Mouse (Mus musculus) testis, adult 2 months (tissue): Measurements from ENCODE around the gene Eif2b4.

Source experiments
- CTCF ChIP-seq: fragments of 200-500 bp; IDR thresholded peaks from 2 replicates; pipeline ENCODE4 v1.5.1; 2012; ENCODE audit warnings: low read depth, mild to moderate bottlenecking, inconsistent platforms, low read length, moderate library complexity; ENCODE audit not compliant: control insufficient read depth, insufficient read depth, insufficient replicate concordance
- POLR2A ChIP-seq: fragments of 200-500 bp; IDR thresholded peaks from 2 replicates; pipeline ENCODE4 v1.6.1; 2012; ENCODE audit warnings: low read depth, mild to moderate bottlenecking, inconsistent platforms, low read length, moderate library complexity; ENCODE audit not compliant: control insufficient read depth

GRCm38 (mm10) chr5:31219911-31220447 is 26.7 kb upstream of the Eif2b4 start:
- TF ChIP-seq CTCF (no peak), POLR2A (no peak)
